Mouse (Mus musculus) right cerebral cortex, postnatal 4 days (tissue): ENCODE results near the gene Smyd1.
"Not testable (repeated sequence)": the region's sequence is repeated elsewhere in the genome, so short reads cannot be mapped to it uniquely, and the experiment has no call there.

ENCODE experiments used
- DNase-seq: peaks from one replicate; pipeline ENCODE4 v3.0.0-alpha.2; 2022

Gene Smyd1

GRCm38 (mm10) chr6:71322491-71322921, 473 bp upstream of the Smyd1 start, which contains the start of gene Cd8b1:
Gene Cd8b1 (plus strand): TSS chr6:71322788.
- no peak for DNase-seq

GRCm38 (mm10) chr6:71307486-71307885, 14.5 kb downstream of the Smyd1 start:
- DNase-seq = no peak

GRCm38 (mm10) chr6:71302097-71302731, 19.8 kb downstream of the Smyd1 start:
- DNase-seq = no peak

- peak; percentile 11 for DNase-seq
Measured at GRCm38 (mm10) chr6:71298751-71299150, 23.3 kb downstream of the Smyd1 start.

GRCm38 (mm10) chr6:71298051-71298450, 24.0 kb downstream of the Smyd1 start:
- DNase-seq = no peak

- no peak for DNase-seq
Measured at GRCm38 (mm10) chr6:71295303-71295702, 26.7 kb downstream of the Smyd1 start.

- DNase-seq = no peak
Measured at GRCm38 (mm10) chr6:71293509-71293908, 28.5 kb downstream of the Smyd1 start.

GRCm38 (mm10) chr6:71279418-71279817, 42.6 kb downstream of the Smyd1 start:
- DNase-seq = no peak

GRCm38 (mm10) chr6:71274621-71275020, 47.4 kb downstream of the Smyd1 start:
- no peak for DNase-seq

GRCm38 (mm10) chr6:71273715-71274114, 48.3 kb downstream of the Smyd1 start:
- DNase-seq = no peak

- no peak for DNase-seq
Measured at GRCm38 (mm10) chr6:71272316-71272741, 49.7 kb downstream of the Smyd1 start.

GRCm38 (mm10) chr6:71271389-71272315, 50.4 kb downstream of the Smyd1 start, which contains the start of gene Krcc1:
Gene Krcc1 (plus strand): TSS chr6:71271677.
- peak; percentile 90 for DNase-seq

- no peak for DNase-seq
Measured at GRCm38 (mm10) chr6:71271057-71271388, 51.0 kb downstream of the Smyd1 start.

- DNase-seq = peak; percentile 10
Measured at GRCm38 (mm10) chr6:71270301-71271056, 51.6 kb downstream of the Smyd1 start.

- DNase-seq = not testable (repeated sequence)
Measured at GRCm38 (mm10) chr6:71269686-71270050, 52.4 kb downstream of the Smyd1 start.

- DNase-seq = no peak
Measured at GRCm38 (mm10) chr6:71268929-71269685, 52.9 kb downstream of the Smyd1 start.

GRCm38 (mm10) chr6:71267603-71268002, 54.4 kb downstream of the Smyd1 start:
- not testable (repeated sequence) for DNase-seq

GRCm38 (mm10) chr6:71262142-71262833, 59.7 kb downstream of the Smyd1 start:
- no peak for DNase-seq

GRCm38 (mm10) chr6:71261060-71261459, 61.0 kb downstream of the Smyd1 start:
- no peak for DNase-seq

- no peak for DNase-seq
Measured at GRCm38 (mm10) chr6:71260051-71260640, 61.9 kb downstream of the Smyd1 start.

- no peak for DNase-seq
Measured at GRCm38 (mm10) chr6:71259166-71259565, 62.9 kb downstream of the Smyd1 start.
